Comparison of ENCODE assay signal across 21 mouse cellular contexts in the genomic region with DNA sequence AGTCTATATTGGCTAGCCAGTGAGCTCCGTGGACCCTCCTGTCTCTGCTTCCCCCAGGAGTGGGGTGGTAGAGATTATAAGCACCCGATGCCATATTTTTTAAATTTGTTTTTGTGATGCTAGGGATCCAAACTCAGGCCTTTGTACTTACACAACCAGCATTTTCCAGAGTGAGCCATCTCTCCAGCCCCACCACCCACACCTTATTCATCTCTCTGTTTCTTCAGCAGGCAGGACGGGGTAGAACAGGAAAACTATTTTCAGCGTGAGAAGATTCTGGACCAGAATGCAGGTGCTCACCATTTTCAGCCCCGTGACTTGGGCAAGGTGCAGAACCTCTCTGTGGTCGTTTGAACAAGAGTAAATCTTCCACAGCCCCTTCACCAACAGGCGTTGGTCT.
A peak's percentile ranks its signal among the peaks of the same experiment; 100 is the strongest.
DNase-seq lines count a peak whose midpoint lies in the region; ATAC-seq lines count a peak whose summit lies in the region.
"Had no signal": no experiment of that assay in that cellular context is flagged by ENCODE, and none has a peak within 500 bp of the region (broad histone marks: within the 10 kb centered on the region; RNA-seq: fewer than 3 reads in every experiment).

No protein-coding gene starts in this region.

- DNase-seq in frontal cortex, postnatal 25 days (ENCODE audit: low spot score in 2 of 2): no peak
- peak; percentile 52 for DNase-seq in right cerebral cortex, postnatal 25 days
- DNase-seq in right cerebral cortex, adult 18-20 months: no peak
- no peak for DNase-seq in ovary, postnatal 14 days (ENCODE audit: low spot score)
- DNase-seq: adrenal gland, adult 8-10 months; adrenal gland, postnatal 14 days; adrenal gland, postnatal 36 days; B cell, adult 2 months; cerebellum, adult 11 months; cerebellum, adult 18-20 months; cerebellum, adult 8-10 months; cerebellum, adult 9-11 months; cerebellum, postnatal 14 days; cerebellum, postnatal 36 days; forebrain, postnatal 0 days had no signal

- ATAC-seq in frontal cortex, adult (ENCODE audit: low TSS enrichment): peak; percentile 78; the same call in 1 of the 2 replicates
- ATAC-seq: activated CD4-positive, CD25-positive, alpha-beta regulatory T cell, adult 4 months; CD4-positive, CD25-positive, alpha-beta regulatory T cell, adult 4 months; forebrain, embryonic 13.5 days; forebrain, embryonic 15.5 days; forebrain, postnatal 0 days; Patski had no signal
